Mouse (Mus musculus) kidney, postnatal 0 days (tissue): ENCODE measurements around the gene Wnk1. TPM values are rescaled to one million over a fixed set of nuclear protein-coding genes. Genes with fewer than 3 reads are reported as not detected.
A peak's percentile ranks its signal among the peaks of the same experiment; 100 is the strongest.

ENCODE experiments used
- ATAC-seq: fragments of 200-750 bp; cut with Nextera tagmentation; replicated peaks from 2 replicates; pipeline ENCODE4 v1.8.0; 2017; ENCODE audit warnings: low read depth, moderate number of reproducible peaks, moderate TSS enrichment, moderate library complexity; ENCODE audit not compliant: low FRiP score
- DNase-seq: peaks from one replicate; pipeline ENCODE4 v3.0.0-alpha.2; 2016; ENCODE audit warnings: low spot score
- H3K27ac ChIP-seq: fragments of 300-500 bp; sonication (generic); 2 replicates; pipeline ENCODE4 v1.5.1; 2014; ENCODE audit warnings: mild to moderate bottlenecking
- H3K27me3 ChIP-seq: fragments of 300-500 bp; sonication (generic); 2 replicates; pipeline ENCODE4 v1.6.1; 2014; ENCODE audit warnings: low read length, mixed read lengths; ENCODE audit not compliant: insufficient read depth
- H3K36me3 ChIP-seq: fragments of 300-500 bp; sonication (generic); 2 replicates; pipeline ENCODE4 v1.6.1; 2014; ENCODE audit warnings: low read length, mixed read lengths; ENCODE audit not compliant: insufficient read depth
- H3K4me1 ChIP-seq: fragments of 300-500 bp; sonication (generic); replicated peaks from 2 replicates; pipeline ENCODE4 v1.6.1; 2014; ENCODE audit warnings: antibody characterized with exemption, low read length, mixed read lengths; ENCODE audit not compliant: insufficient read depth
- H3K4me2 ChIP-seq: fragments of 300-500 bp; sonication (generic); 2 replicates; pipeline ENCODE4 v1.6.1; 2014; ENCODE audit warnings: mild to moderate bottlenecking, low read length, moderate library complexity, mixed read lengths
- H3K4me3 ChIP-seq: fragments of 300-500 bp; sonication (generic); replicated peaks from 2 replicates; pipeline ENCODE4 v1.5.1; 2014; ENCODE audit warnings: low read depth, low read length
- H3K9ac ChIP-seq: fragments of 300-500 bp; sonication (generic); 2 replicates; pipeline ENCODE4 v1.6.1; 2014; ENCODE audit warnings: low read depth, low read length
- H3K9me3 ChIP-seq: fragments of 300-500 bp; sonication (generic); replicated peaks from 2 replicates; pipeline ENCODE4 v1.6.1; 2016; ENCODE audit warnings: low read length, inconsistent platforms, mixed read lengths
- CTCF ChIP-seq: IDR thresholded peaks from 2 replicates; pipeline ENCODE4 v1.5.1; 2016; ENCODE audit warnings: antibody characterized with exemption, low read depth, mild to moderate bottlenecking, moderate library complexity
- WGBS: fragments of 180-500 bp; shearing (Covaris S2); extraction: QIAGEN DNeasy Blood & Tissue Kit; methylation state at CpG from one replicate; pipeline ENCODE4 v1.1.7; 2014; 5-methylcytosine and 5-hydroxymethylcytosine counted together
- polyA plus RNA-seq: library from polyadenylated mRNA; unstranded; fragments of >200 nt; fragmentation: Nextera tagmentation; extraction: Ambion mirVana; gene quantifications from 2 replicates; pipeline ENCODE4 v1.2.1, GENCODE M21; 2015

Wnk1 gene
- polyA plus RNA-seq, 1 experiment from 2014 or later, result 171 TPM

DNA sequence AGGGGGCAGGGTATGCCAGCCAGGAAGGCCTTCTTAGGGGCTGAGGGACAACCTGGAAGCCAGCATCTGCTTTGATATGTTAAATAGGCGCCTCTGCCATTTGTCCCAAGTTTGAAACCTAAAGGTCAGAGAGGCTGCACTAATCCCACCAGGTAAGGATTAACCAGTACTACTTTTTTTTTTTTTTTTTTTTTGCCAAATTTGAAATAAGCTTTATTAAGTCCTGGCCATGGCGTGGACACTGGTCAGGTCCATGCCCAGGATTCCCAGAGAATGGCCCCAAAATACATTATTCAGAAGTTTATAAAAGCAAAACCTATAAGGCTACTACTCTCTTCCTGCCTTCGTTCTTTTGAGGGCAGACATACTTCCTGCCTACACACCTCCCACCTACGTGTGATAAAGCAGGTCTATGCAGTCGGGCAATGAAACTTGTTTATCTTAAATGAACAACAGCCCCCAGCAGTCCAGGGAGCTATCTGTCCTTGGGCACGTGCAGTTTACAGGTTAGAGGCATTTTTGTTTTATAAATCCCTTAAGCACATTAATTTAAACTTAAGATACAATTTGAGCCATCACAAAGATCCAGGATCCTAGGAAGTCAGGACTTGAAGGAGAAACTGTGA lies 27.2 kb upstream of the Wnk1 start:
- no peak for TF ChIP-seq CTCF
- Histone ChIP-seq H3K27ac (no peak overlapping the region), H3K27me3 (no peaks in the 10 kb centered on the region), H3K9me3 (no peaks in the 10 kb centered on the region), H3K9ac (no peak overlapping the region), H3K36me3 (no peaks in the 10 kb centered on the region), H3K4me1 (no peaks in the 10 kb centered on the region), H3K4me2 (no peak overlapping the region), H3K4me3 (no peak overlapping the region)
- no peak for ATAC-seq
- WGBS, result 62% methylated on average over 6 of the region's 6 CpGs
- DNase-seq, result no peak

GRCm38 (mm10) chr6:120064627-120065026 lies 26.2 kb upstream of the Wnk1 start:
- no peak overlapping the region for H3K9ac ChIP-seq
- H3K4me3 ChIP-seq, result no peak overlapping the region
- no peak overlapping the region for H3K27ac ChIP-seq
- no peak for ATAC-seq
- no peaks in the 10 kb centered on the region for H3K9me3 ChIP-seq
- DNase-seq, result no peak
- H3K27me3 ChIP-seq, result no peaks in the 10 kb centered on the region
- TF ChIP-seq CTCF, result no peak
- no peaks in the 10 kb centered on the region for H3K4me1 ChIP-seq
- no peaks in the 10 kb centered on the region for H3K36me3 ChIP-seq
- WGBS, result 37% methylated on average over 2 of the region's 2 CpGs
- no peak overlapping the region for H3K4me2 ChIP-seq

- DNase-seq (no peak), ATAC-seq (no peak)
- Histone ChIP-seq H3K27me3 (no peaks in the 10 kb centered on the region), H3K9ac (no peak overlapping the region), H3K4me1 (no peaks in the 10 kb centered on the region), H3K36me3 (no peaks in the 10 kb centered on the region), H3K4me3 (no peak overlapping the region), H3K9me3 (no peaks in the 10 kb centered on the region), H3K27ac (no peak overlapping the region), H3K4me2 (no peak overlapping the region)
- WGBS, result 63% methylated on average over 5 of the region's 5 CpGs
- no peak for TF ChIP-seq CTCF
Measured at GRCm38 (mm10) chr6:120062934-120063333, 24.5 kb upstream of the Wnk1 start.

DNA sequence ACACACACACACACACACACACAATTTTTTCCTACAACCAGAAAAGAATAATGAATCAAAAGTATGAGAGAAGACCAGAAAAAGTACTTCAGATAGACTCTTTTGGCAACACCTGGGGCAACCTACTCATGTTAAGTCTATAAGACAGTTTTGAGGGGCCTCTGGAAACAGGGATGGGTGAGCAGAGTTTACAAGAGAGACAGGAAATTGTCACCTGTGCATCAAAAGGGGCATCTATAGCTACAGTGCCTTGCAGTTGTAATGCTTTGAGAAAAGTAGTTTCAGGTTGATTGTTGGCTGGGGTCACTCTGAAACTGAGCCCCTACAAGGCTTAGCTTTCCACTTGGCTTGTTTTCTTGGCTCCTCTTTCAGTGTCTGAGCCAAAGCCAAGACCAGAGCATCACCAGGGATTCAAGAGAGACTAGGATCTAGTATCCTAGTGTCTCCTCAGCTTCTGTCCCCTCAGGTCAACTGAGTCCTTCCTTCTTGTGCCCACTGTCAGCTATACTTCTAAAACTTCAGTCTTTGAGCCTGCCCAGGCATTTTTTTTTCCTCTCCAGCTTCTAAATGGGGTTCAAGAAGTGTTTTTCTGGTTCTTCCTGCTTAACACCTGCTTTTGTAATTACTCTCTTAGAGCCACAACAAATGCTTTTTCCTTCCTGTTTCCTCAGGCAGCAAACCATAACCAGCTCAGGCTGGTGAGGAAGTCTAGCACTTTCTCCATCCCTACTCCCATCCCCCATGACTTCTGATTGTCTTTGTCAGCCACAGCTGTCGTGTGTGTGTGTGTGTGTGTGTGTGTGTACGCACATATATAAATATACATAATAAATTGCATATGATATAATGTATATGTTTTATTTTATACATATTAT lies 17.4 kb upstream of the Wnk1 start:
- peak; percentile 31 for DNase-seq
- Histone ChIP-seq H3K4me1 (no peaks in the 10 kb centered on the region), H3K27me3 (no peaks in the 10 kb centered on the region), H3K4me2 (no peak overlapping the region), H3K9me3 (no peaks in the 10 kb centered on the region), H3K9ac (no peak overlapping the region), H3K4me3 (no peak overlapping the region), H3K36me3 (no peaks in the 10 kb centered on the region), H3K27ac (no peak overlapping the region)
- WGBS, result 64% methylated on average over 2 of the region's 2 CpGs
- no peak for TF ChIP-seq CTCF
- no peak for ATAC-seq

GRCm38 (mm10) chr6:120054412-120054811 lies 15.9 kb upstream of the Wnk1 start:
- ATAC-seq, result no peak

DNA sequence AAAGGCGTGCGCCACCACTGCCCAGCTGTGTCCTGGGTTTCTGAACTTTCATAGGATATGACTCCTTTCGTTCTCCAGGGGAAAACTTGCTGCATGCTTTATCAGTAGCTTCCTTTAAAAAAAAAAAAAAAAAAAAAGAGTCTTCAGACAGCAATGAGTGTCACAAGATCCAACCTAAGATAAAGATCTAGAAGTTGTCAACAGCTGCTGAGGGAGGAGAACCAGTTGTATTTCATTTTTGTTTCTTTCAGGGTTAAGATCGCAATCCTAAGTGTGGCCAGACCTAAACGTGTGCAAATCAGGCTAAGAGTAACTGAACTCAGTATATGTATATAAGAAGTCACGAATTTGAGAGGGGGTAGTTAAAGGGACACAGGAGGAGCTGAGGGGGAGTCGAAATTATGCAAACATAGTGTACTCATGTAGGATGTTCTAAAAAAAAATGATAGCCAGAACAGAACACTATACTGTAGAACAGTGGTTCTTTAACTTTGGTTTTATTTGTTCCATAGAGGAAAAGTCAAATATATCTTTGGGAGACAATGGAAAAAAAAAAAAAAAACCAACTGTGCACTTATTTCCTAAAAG lies 9.3 kb upstream of the Wnk1 start:
- H3K4me2 ChIP-seq, result no peak overlapping the region
- no peaks in the 10 kb centered on the region for H3K27me3 ChIP-seq
- DNase-seq (no peak), ATAC-seq (no peak)
- H3K4me1 ChIP-seq, result no peaks in the 10 kb centered on the region
- no peak overlapping the region for H3K27ac ChIP-seq
- no peak overlapping the region for H3K4me3 ChIP-seq
- H3K36me3 ChIP-seq, result no peaks in the 10 kb centered on the region
- H3K9me3 ChIP-seq, result no peaks in the 10 kb centered on the region
- H3K9ac ChIP-seq, result no peak overlapping the region
- TF ChIP-seq CTCF, result no peak
- WGBS, result 54% methylated on average over 7 of the region's 7 CpGs

More at GRCm38 (mm10) chr6:120054412-120054811, 15.9 kb upstream of the Wnk1 start:
- H3K27me3 ChIP-seq, result no peaks in the 10 kb centered on the region
- no peak overlapping the region for H3K27ac ChIP-seq
- 87% methylated on average over 6 of the region's 6 CpGs for WGBS
- H3K9ac ChIP-seq, result no peak overlapping the region
- H3K36me3 ChIP-seq, result no peaks in the 10 kb centered on the region
- no peaks in the 10 kb centered on the region for H3K4me1 ChIP-seq
- no peak overlapping the region for H3K4me3 ChIP-seq
- DNase-seq, result no peak
- no peak overlapping the region for H3K4me2 ChIP-seq
- no peaks in the 10 kb centered on the region for H3K9me3 ChIP-seq
- TF ChIP-seq CTCF, result no peak
